Mouse (Mus musculus): ENCODE measurements at regions not wholly inside any gene's neighbourhood (a gene's known extent, or its start where the extent isn't known, plus 50 kb on each side); places are given as distances from the start of the nearest gene placed in this dataset.

DNA sequence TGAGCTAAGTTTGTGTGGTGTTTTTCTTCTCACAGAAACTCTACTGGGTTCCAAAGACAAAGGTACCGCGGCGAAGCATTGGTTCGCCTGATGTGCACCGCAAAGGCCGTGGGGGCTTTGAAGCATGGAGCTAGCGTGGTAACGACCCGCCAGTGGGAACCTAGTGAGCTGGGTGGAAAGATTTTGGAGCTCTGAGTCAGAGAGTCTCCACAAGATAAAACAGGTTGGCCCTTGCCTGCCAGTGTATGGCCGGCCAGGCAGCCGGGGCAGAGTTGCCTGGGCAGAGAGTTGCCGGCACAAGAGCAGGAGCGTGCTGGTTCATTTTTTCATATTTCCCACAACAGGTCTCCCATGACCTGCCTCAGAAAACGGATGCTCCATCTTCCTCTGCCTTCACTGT, 52.3 kb upstream of the Xpo1 start:
- WGBS: 90% methylated on average over 14 of the region's 14 CpGs
- no peak overlapping the region for H3K4me3 ChIP-seq (ENCODE audit: low read depth, low read length)
- no peak overlapping the region for H3K27ac ChIP-seq (ENCODE audit: low read depth, low read length)
- no peaks in the 10 kb centered on the region for H3K9me3 ChIP-seq (ENCODE audit: control insufficient read depth, low read length)
- no peak for ATAC-seq (replicated peaks; ENCODE audit: low FRiP score)
- H3K4me1 ChIP-seq (replicated peaks; ENCODE audit: control insufficient read depth, insufficient read depth, low read length): no peaks in the 10 kb centered on the region
- no peak overlapping the region for H3K9ac ChIP-seq (ENCODE audit: low read length)
- no peaks in the 10 kb centered on the region for H3K27me3 ChIP-seq (ENCODE audit: control insufficient read depth, insufficient read depth, low read length)
- H3K4me2 ChIP-seq (ENCODE audit: low read depth, low read length, severe bottlenecking): no peak overlapping the region
- DNase-seq (ENCODE audit: low spot score): no peak
- no peaks in the 10 kb centered on the region for H3K36me3 ChIP-seq (ENCODE audit: control insufficient read depth, insufficient read depth, low read length)

DNA sequence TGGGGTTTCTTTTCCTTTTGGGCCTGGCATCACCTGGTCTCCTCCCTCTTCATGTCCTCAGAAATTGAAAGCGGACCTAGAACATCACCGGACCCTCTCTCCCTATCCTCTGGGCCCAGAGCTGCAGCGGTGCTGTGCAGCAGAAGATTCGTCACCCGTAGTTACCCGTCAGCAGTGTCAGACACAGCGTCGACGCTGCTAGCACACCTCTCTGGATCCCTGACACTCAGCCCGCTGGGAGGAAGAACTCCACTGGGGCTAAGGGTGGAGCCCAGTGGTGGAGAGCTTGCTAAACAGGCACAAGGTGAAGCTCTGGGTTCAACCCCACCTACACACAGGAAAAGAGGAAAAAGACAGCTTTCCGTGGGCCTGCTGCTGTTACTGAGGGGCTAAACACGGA, 51.8 kb upstream of the Xpo1 start:
- 77% methylated on average over 12 of the region's 12 CpGs for WGBS
- Histone ChIP-seq H3K4me1 (replicated peaks; ENCODE audit: control insufficient read depth, insufficient read depth, low read length) (no peaks in the 10 kb centered on the region), H3K4me2 (ENCODE audit: low read depth, low read length, severe bottlenecking) (no peak overlapping the region), H3K36me3 (ENCODE audit: control insufficient read depth, insufficient read depth, low read length) (no peaks in the 10 kb centered on the region), H3K27ac (ENCODE audit: low read depth, low read length) (no peak overlapping the region), H3K27me3 (ENCODE audit: control insufficient read depth, insufficient read depth, low read length) (no peaks in the 10 kb centered on the region), H3K4me3 (ENCODE audit: low read depth, low read length) (no peak overlapping the region), H3K9me3 (ENCODE audit: control insufficient read depth, low read length) (no peaks in the 10 kb centered on the region), H3K9ac (ENCODE audit: low read length) (no peak overlapping the region)
- ATAC-seq (replicated peaks; ENCODE audit: low FRiP score) (no peak), DNase-seq (ENCODE audit: low spot score) (no peak)
